Mouse (Mus musculus): ENCODE results near the gene Ksr2. TPM values are rescaled to one million over a fixed set of nuclear protein-coding genes. Genes with fewer than 3 reads are reported as not detected.

Ksr2 gene
- total and polyA plus RNA-seq, 3 experiments = 0.36 to 1.3 (median 1.2) TPM

DNA sequence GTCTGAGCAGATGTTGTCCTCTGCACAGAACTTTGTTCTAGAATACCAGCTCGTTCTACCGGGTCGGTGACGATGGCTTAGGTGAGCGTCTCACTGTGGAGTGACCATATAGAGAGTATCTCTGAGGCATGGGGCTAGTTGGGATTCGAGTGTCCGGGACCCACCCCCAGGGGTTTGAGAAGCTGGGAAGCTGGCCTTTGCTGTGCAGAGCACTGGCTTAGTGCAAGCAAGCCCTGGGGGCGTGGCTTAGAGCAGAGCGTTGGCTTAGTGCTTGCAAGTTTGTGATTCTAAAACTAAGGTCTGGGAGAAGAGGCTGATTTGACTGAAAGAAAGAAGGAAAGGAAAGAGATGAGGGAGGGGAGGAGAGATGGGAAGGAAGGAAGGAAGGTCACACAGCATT is 188.2 kb downstream of the Ksr2 start:
- Histone ChIP-seq H3K9me3 (replicated peaks; ENCODE audit: low read length) (no peaks in the 10 kb centered on the region), H3K9ac (ENCODE audit: insufficient read depth, low read depth) (no peak overlapping the region), H3K36me3 (replicated peaks in 1 of 2; ENCODE audit: control insufficient read depth in 1 of 2, insufficient read depth in 1 of 2, low read length in 1 of 2) (no peaks in the 10 kb centered on the region), H3K27me3 (replicated peaks) (no peaks in the 10 kb centered on the region), H3K4me3 (replicated peaks in 1 of 3; ENCODE audit: low read depth in 2 of 3, low read length in 2 of 3, poor library complexity in 1 of 3) (no peak overlapping the region), H3K79me2 (replicated peaks; ENCODE audit: control insufficient read depth, extremely low read depth, insufficient read depth, poor library complexity, severe bottlenecking) (no peaks in the 10 kb centered on the region), H3K27ac (ENCODE audit: insufficient read depth, low read depth) (no peak overlapping the region), H3K4me2 (ENCODE audit: insufficient read depth, low read depth, poor library complexity, severe bottlenecking) (no peak overlapping the region), H3K4me1 (ENCODE audit: control insufficient read depth in 1 of 2, insufficient read depth in 2 of 2) (peaks cover 0 to 16% of the 10 kb centered on the region in 2 experiments; a peak in 2 of 4 replicates)
- no peak for TF ChIP-seq GABPA (IDR thresholded peaks at IDR 0.05; ENCODE audit: insufficient replicate concordance, low read depth, low read length)
- no peak for TF ChIP-seq ELF1 (IDR thresholded peaks at IDR 0.05; ENCODE audit: low read depth, low read length)
- no peak for TF ChIP-seq MAZ (IDR thresholded peaks at IDR 0.05; ENCODE audit: low read depth, low read length)
- no peak for TF ChIP-seq JUN (IDR thresholded peaks at IDR 0.05; ENCODE audit: insufficient read depth, low read depth, low read length)
- no peak for TF ChIP-seq NELFE (IDR thresholded peaks at IDR 0.05; ENCODE audit: low read depth, low read length)
- TF ChIP-seq SIN3A (IDR thresholded peaks at IDR 0.05; ENCODE audit: low read length) = no peak
- TF ChIP-seq UBTF (IDR thresholded peaks at IDR 0.05; ENCODE audit: low read depth, low read length) = no peak
- no peak for TF ChIP-seq KAT2A (IDR thresholded peaks at IDR 0.05; ENCODE audit: insufficient replicate concordance, low read length)
- TF ChIP-seq CTCF (conservative IDR thresholded peaks at IDR 0.05 in 1 of 2, IDR thresholded peaks at IDR 0.05 in 1 of 2; ENCODE audit: low read depth in 2 of 2, low read length in 2 of 2) = no peak
- TF ChIP-seq CHD1 (IDR thresholded peaks at IDR 0.05; ENCODE audit: low read depth, low read length) = no peak
- TF ChIP-seq ZMIZ1 (IDR thresholded peaks at IDR 0.05; ENCODE audit: low read depth, low read length) = no peak
- no peak for TF ChIP-seq MAFK (IDR thresholded peaks at IDR 0.05; ENCODE audit: insufficient replicate concordance, low read length)
- TF ChIP-seq JUND (conservative IDR thresholded peaks at IDR 0.05; ENCODE audit: low read depth, low read length) = no peak
- no peak for TF ChIP-seq TCF12 (IDR thresholded peaks at IDR 0.05; ENCODE audit: low read depth, low read length)
- no peak for TF ChIP-seq TBP (conservative IDR thresholded peaks at IDR 0.05; ENCODE audit: low read depth, low read length)
- no peak for TF ChIP-seq RAD21 (IDR thresholded peaks at IDR 0.05; ENCODE audit: low read depth, low read length)
- no peak for TF ChIP-seq MAX (IDR thresholded peaks at IDR 0.05; ENCODE audit: low read length)
- no peak for DNase-seq (ENCODE audit: extremely low read depth)
- in situ Hi-C loops (cut with MboI; ENCODE audit: low pct_ligation_motif_present, low pct_unique_long_range_greater_than_20kb, low sequenced_read_pairs) (no loop called here), dilution Hi-C loops (cut with MboI; ENCODE audit: extremely low pct_ligation_motif_present, extremely low pct_unique_long_range_greater_than_20kb, low sequenced_read_pairs) (no loop called here)

- in situ Hi-C loops (cut with MboI; ENCODE audit: low pct_ligation_motif_present, low pct_unique_long_range_greater_than_20kb, low sequenced_read_pairs) = no loop called here
- H3K4me3 ChIP-seq (replicated peaks in 1 of 3; ENCODE audit: low read depth in 2 of 3, low read length in 2 of 3, poor library complexity in 1 of 3) = no peak overlapping the region
- no peak for TF ChIP-seq ETS1 (conservative IDR thresholded peaks at IDR 0.05; ENCODE audit: low read depth, low read length)
- no peak for TF ChIP-seq MAZ (IDR thresholded peaks at IDR 0.05; ENCODE audit: low read depth, low read length)
- no peak for TF ChIP-seq CHD2 (IDR thresholded peaks at IDR 0.05; ENCODE audit: low read length)
- TF ChIP-seq ZKSCAN1 (IDR thresholded peaks at IDR 0.05; ENCODE audit: borderline replicate concordance, low read depth, low read length) = no peak
- no peak for TF ChIP-seq NELFE (IDR thresholded peaks at IDR 0.05; ENCODE audit: low read depth, low read length)
- TF ChIP-seq GABPA (IDR thresholded peaks at IDR 0.05; ENCODE audit: insufficient replicate concordance, low read depth, low read length) = no peak
- TF ChIP-seq MAX (IDR thresholded peaks at IDR 0.05; ENCODE audit: low read length) = no peak
- TF ChIP-seq RCOR1 (conservative IDR thresholded peaks at IDR 0.05; ENCODE audit: low read depth, low read length) = no peak
- no peak for TF ChIP-seq ZMIZ1 (IDR thresholded peaks at IDR 0.05; ENCODE audit: low read depth, low read length)
- no peak for TF ChIP-seq MAFK (IDR thresholded peaks at IDR 0.05; ENCODE audit: insufficient replicate concordance, low read length)
- TF ChIP-seq HCFC1 (IDR thresholded peaks at IDR 0.05; ENCODE audit: low read depth, low read length) = no peak
- TF ChIP-seq UBTF (IDR thresholded peaks at IDR 0.05; ENCODE audit: low read depth, low read length) = no peak
- no peak for TF ChIP-seq JUN (IDR thresholded peaks at IDR 0.05; ENCODE audit: insufficient read depth, low read depth, low read length)
- no peak for TF ChIP-seq CTCF (conservative IDR thresholded peaks at IDR 0.05 in 1 of 2, IDR thresholded peaks at IDR 0.05 in 1 of 2; ENCODE audit: low read depth in 2 of 2, low read length in 2 of 2)
- no peak for TF ChIP-seq SIN3A (IDR thresholded peaks at IDR 0.05; ENCODE audit: low read length)
- TF ChIP-seq MXI1 (IDR thresholded peaks at IDR 0.05; ENCODE audit: low read depth, low read length) = no peak
- no peak for TF ChIP-seq EP300 (IDR thresholded peaks at IDR 0.05; ENCODE audit: low read length)
- no peaks in the 10 kb centered on the region for H3K9me3 ChIP-seq (replicated peaks; ENCODE audit: low read length)
- H3K79me2 ChIP-seq (replicated peaks; ENCODE audit: control insufficient read depth, extremely low read depth, insufficient read depth, poor library complexity, severe bottlenecking) = no peaks in the 10 kb centered on the region
- H3K4me1 ChIP-seq (ENCODE audit: control insufficient read depth in 1 of 2, insufficient read depth in 2 of 2) = no peaks in the 10 kb centered on the region
- dilution Hi-C loops (cut with MboI; ENCODE audit: extremely low pct_ligation_motif_present, extremely low pct_unique_long_range_greater_than_20kb, low sequenced_read_pairs) = no loop called here
- no peak for DNase-seq (ENCODE audit: extremely low read depth)
- no peak overlapping the region for H3K4me2 ChIP-seq (ENCODE audit: insufficient read depth, low read depth, poor library complexity, severe bottlenecking)
- H3K27ac ChIP-seq (ENCODE audit: insufficient read depth, low read depth) = no peak overlapping the region
- H3K36me3 ChIP-seq (replicated peaks in 1 of 2; ENCODE audit: control insufficient read depth in 1 of 2, insufficient read depth in 1 of 2, low read length in 1 of 2) = no peaks in the 10 kb centered on the region
- no peak overlapping the region for H3K9ac ChIP-seq (ENCODE audit: insufficient read depth, low read depth)
- no peaks in the 10 kb centered on the region for H3K27me3 ChIP-seq (replicated peaks)
Measured at GRCm38 (mm10) chr5:117607761-117608309, 194.0 kb downstream of the Ksr2 start.
